Mouse (Mus musculus) heart, embryonic 14.5 days (tissue): ENCODE results near the gene Cpxm2. TPM values are rescaled to one million over a fixed set of nuclear protein-coding genes. Genes with fewer than 3 reads are reported as not detected.

Experiments
- ATAC-seq: fragments of 200-750 bp; cut with Nextera tagmentation; 2 replicates; pipeline ENCODE4 v1.8.0; 2017; ENCODE audit warnings: low read depth, moderate TSS enrichment; ENCODE audit not compliant: insufficient number of reproducible peaks, insufficient read depth, low FRiP score
- H3K27ac ChIP-seq, 2 experiments: fragments of 200-500 bp in 1 of 2; fragments of 300-500 bp in 1 of 2; sonication (generic) in 1 of 2; replicated peaks in 1 of 2; 2 replicates each; pipeline ENCODE4 v1.5.1; 2012 to 2014; ENCODE audit warnings: low read depth in 2 of 2, low read length in 2 of 2, control low read depth in 1 of 2, mild to moderate bottlenecking in 1 of 2, mixed read lengths in 1 of 2; ENCODE audit not compliant: control insufficient read depth in 1 of 2, insufficient read depth in 1 of 2
- H3K27me3 ChIP-seq: fragments of 300-500 bp; sonication (generic); 2 replicates; pipeline ENCODE4 v1.6.1; 2014; ENCODE audit warnings: mild to moderate bottlenecking, low read length, control low read depth; ENCODE audit not compliant: control insufficient read depth, insufficient read depth
- H3K36me3 ChIP-seq: fragments of 300-500 bp; sonication (generic); 2 replicates; pipeline ENCODE4 v1.6.1; 2014; ENCODE audit warnings: mild to moderate bottlenecking, control low read depth, low read length, mixed read lengths; ENCODE audit not compliant: control insufficient read depth, insufficient read depth
- H3K4me1 ChIP-seq, 2 experiments: fragments of 200-500 bp in 1 of 2; fragments of 300-500 bp in 1 of 2; sonication (generic) in 1 of 2; 2 replicates each; pipeline ENCODE4 v1.6.1; 2012 to 2014; ENCODE audit warnings: low read length in 2 of 2, control low read depth in 1 of 2, mixed read lengths in 1 of 2; ENCODE audit not compliant: control insufficient read depth in 2 of 2, insufficient read depth in 2 of 2
- H3K4me2 ChIP-seq: fragments of 300-500 bp; sonication (generic); 2 replicates; pipeline ENCODE4 v1.6.1; 2014; ENCODE audit warnings: mild to moderate bottlenecking, low read length
- H3K4me3 ChIP-seq, 2 experiments: fragments of 200-500 bp in 1 of 2; fragments of 300-500 bp in 1 of 2; sonication (generic) in 1 of 2; 2 replicates each; pipeline ENCODE4 v1.5.1; 2012 to 2014; ENCODE audit warnings: low read length in 2 of 2, mild to moderate bottlenecking in 2 of 2, control low read depth in 1 of 2, low read depth in 1 of 2, moderate library complexity in 1 of 2; ENCODE audit not compliant: control insufficient read depth in 1 of 2, insufficient read depth in 1 of 2
- H3K9ac ChIP-seq: fragments of 300-500 bp; sonication (generic); 2 replicates; pipeline ENCODE4 v1.6.1; 2014; ENCODE audit warnings: mild to moderate bottlenecking, low read length
- H3K9me3 ChIP-seq: fragments of 300-500 bp; sonication (generic); 2 replicates; pipeline ENCODE4 v1.6.1; 2016; ENCODE audit warnings: low read length, control low read depth; ENCODE audit not compliant: control insufficient read depth
- WGBS: fragments of 180-500 bp; shearing (Covaris S2); extraction: QIAGEN DNeasy Blood & Tissue Kit; methylation state at CpG from one replicate; pipeline ENCODE4 v1.1.7; 2014; 5-methylcytosine and 5-hydroxymethylcytosine counted together
- polyA plus RNA-seq: library from polyadenylated mRNA; unstranded; fragments of >200 nt; fragmentation: Nextera tagmentation; extraction: Ambion mirVana; gene quantifications from 2 replicates; pipeline ENCODE4 v1.2.1, GENCODE M21; 2014

The Cpxm2 gene
- polyA plus RNA-seq, 1 experiment from 2014 or later: 0.50 TPM

DNA sequence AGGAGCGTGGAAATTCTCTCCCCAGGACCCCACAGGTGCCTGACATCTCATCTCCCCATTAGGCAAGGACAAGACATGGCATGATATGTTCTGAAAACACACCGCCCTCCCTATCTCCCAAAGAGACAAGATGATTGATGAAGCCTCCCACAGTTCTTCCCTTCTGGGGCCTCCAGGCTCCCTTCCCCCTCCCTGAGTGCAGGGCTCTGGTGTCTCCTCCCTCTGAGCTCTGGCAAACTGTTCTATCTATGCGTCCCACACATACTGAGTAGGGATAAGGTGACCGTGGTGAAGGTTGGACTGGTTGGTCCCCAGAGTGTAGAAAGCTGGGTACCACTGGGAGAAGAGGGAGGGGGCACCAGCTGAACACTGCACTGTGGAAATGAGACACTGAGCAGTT is 56.1 kb downstream of the Cpxm2 start:
- ATAC-seq: no peak
- Histone ChIP-seq H3K4me1 (no peaks in the 10 kb centered on the region), H3K36me3 (no peaks in the 10 kb centered on the region), H3K4me2 (no peak overlapping the region), H3K27me3 (no peaks in the 10 kb centered on the region), H3K9ac (no peak overlapping the region), H3K9me3 (no peaks in the 10 kb centered on the region), H3K27ac (no peak overlapping the region), H3K4me3 (no peak overlapping the region)
- WGBS: 24% methylated on average over 4 of the region's 4 CpGs

DNA sequence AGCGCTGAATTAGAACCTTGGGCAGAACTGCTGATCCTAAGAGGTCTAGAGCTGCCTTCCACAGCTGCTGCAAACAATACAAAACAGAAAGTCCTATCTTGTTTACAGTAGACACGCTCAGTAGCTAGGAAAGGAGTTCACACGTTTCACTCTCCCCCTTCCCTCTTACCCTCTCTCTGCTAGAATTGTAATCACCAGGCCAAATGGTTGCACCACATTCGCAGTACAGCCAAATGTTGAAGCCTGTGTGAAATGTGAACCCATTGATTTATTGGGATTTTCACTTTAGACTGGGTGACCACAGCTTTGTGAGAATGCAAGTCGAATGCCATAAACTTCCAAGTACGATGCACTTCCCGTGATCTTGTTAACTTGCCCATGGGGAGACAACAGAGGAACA is 59.9 kb downstream of the Cpxm2 start:
- 55% methylated on average over 7 of the region's 7 CpGs for WGBS
- ATAC-seq: no peak

DNA sequence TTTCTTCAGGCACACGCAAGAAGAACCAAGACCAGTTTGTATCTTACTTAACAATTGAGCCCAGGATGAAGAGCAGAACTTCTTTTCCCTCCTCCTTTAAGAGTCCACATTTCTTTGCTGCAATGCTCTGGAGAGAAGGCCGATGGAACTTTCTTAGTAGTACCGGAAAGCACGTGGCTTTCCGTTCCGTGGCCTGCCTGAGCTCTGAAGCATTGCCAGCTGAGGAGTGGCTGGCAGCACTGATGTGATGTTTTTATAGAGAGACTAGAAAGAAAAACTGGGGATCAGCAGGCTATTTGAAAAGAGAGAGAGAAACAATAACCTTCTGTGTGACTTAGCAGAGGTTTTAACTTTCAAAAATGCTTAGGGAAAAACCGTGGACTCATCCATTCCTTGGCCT is 63.0 kb downstream of the Cpxm2 start:
- Histone ChIP-seq H3K9me3 (no peaks in the 10 kb centered on the region), H3K9ac (no peak overlapping the region), H3K36me3 (no peaks in the 10 kb centered on the region), H3K4me3 (no peak overlapping the region), H3K4me2 (no peak overlapping the region), H3K27me3 (no peaks in the 10 kb centered on the region), H3K27ac (no peak overlapping the region), H3K4me1 (no peaks in the 10 kb centered on the region)
- ATAC-seq: no peak
- WGBS: 82% methylated on average over 7 of the region's 7 CpGs

More for the DNA sequence above, 59.9 kb downstream of the Cpxm2 start:
- no peak overlapping the region for H3K27ac ChIP-seq
- H3K27me3 ChIP-seq: no peaks in the 10 kb centered on the region
- H3K9ac ChIP-seq: no peak overlapping the region
- no peaks in the 10 kb centered on the region for H3K4me1 ChIP-seq
- no peaks in the 10 kb centered on the region for H3K36me3 ChIP-seq
- H3K4me3 ChIP-seq: no peak overlapping the region
- no peaks in the 10 kb centered on the region for H3K9me3 ChIP-seq
- no peak overlapping the region for H3K4me2 ChIP-seq

DNA sequence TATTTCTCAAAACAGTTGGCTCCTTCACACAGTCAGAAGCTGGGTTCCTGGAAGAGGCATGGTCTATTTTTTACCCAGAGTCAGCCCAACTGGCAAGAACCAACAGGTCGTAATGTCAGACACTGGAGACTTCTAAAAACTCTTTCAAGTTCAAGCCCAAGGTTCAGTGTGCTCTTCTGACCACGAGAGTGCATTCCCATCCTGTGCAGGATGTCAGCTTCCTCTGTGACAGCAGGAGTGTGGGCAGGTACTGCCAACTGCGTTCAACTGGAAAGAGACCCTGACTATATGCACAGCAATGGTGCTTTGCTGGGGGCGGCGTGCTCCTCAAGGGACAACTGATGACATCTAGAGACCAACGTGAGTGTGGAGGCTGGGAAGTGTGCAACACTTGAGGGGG is 65.9 kb downstream of the Cpxm2 start:
- no peaks in the 10 kb centered on the region for H3K9me3 ChIP-seq
- H3K4me3 ChIP-seq: no peak overlapping the region
- H3K27me3 ChIP-seq: no peaks in the 10 kb centered on the region
- H3K4me1 ChIP-seq: no peaks in the 10 kb centered on the region
- 61% methylated on average over 6 of the region's 6 CpGs for WGBS
- ATAC-seq: no peak
- no peak overlapping the region for H3K9ac ChIP-seq
- no peaks in the 10 kb centered on the region for H3K36me3 ChIP-seq
- H3K27ac ChIP-seq: no peak overlapping the region
- no peak overlapping the region for H3K4me2 ChIP-seq

DNA sequence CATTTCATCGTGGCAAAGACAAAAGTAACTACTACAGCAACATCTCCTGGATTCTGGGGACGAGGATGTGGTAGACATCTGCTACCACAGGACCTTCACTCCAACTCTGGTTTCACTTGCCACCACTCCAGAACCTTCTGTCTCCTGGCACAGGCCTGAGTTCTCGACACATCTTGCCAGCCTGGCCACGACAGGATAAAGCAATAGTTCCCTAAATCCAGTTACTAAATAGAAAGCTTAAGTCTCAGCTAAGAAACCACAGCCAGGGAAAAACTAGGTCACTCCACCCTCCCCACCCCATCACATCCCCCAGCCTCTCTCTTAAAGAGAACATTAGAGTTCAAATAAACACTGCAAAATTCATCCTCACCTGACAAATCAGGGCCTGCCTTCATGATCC is 66.4 kb downstream of the Cpxm2 start:
- ATAC-seq: no peak
- Histone ChIP-seq H3K36me3 (no peaks in the 10 kb centered on the region), H3K27me3 (no peaks in the 10 kb centered on the region), H3K4me1 (no peaks in the 10 kb centered on the region), H3K27ac (no peak overlapping the region), H3K9ac (no peak overlapping the region), H3K4me3 (no peak overlapping the region), H3K9me3 (no peaks in the 10 kb centered on the region), H3K4me2 (no peak overlapping the region)
- 72% methylated on average over 4 of the region's 4 CpGs for WGBS

DNA sequence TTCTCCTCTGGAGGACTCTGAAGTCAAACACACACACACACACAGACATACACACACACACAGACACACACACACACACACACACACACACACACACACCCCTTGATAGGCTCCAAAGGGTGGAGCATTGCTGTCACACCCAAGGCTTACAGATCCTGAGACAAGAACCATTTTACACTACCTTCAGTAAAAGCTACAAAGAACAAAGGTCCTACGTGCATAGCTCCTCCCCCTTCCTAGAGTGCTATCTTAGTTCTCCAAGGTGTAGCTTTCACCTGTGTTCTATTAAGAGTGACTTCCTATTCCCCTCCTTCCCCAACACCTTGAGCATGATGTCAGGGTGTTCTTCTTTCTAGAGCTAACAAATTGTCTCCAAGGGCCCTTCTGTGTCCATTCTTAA is 78.7 kb downstream of the Cpxm2 start:
- Histone ChIP-seq H3K27me3 (no peaks in the 10 kb centered on the region), H3K4me1 (no peaks in the 10 kb centered on the region), H3K4me3 (no peak overlapping the region), H3K9ac (no peak overlapping the region), H3K36me3 (no peaks in the 10 kb centered on the region), H3K27ac (no peak overlapping the region), H3K4me2 (no peak overlapping the region), H3K9me3 (no peaks in the 10 kb centered on the region)
- ATAC-seq: no peak
- 53% methylated on average over 1 of the region's 1 CpGs for WGBS

DNA sequence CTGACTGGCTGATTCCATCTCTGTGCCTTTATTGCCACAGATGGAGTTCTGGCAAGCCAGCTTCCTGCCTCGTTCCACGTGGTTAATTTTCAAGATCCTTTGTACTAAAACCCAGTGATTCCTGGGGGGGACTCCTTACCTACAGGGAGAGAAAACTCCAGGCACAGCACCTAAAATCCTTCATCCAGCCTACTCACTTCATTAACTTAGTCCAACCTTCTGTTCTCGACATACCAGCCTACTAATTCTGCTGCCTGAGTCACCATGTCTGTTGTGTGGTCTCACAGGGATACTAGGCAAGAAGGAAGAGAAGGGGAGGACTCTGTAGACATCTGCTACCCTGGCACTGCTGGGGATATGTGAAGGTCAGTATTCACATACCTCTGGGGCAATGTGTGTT is 80.0 kb downstream of the Cpxm2 start:
- 69% methylated on average over 3 of the region's 3 CpGs for WGBS
- H3K27ac ChIP-seq: no peak overlapping the region
- no peaks in the 10 kb centered on the region for H3K4me1 ChIP-seq
- no peaks in the 10 kb centered on the region for H3K36me3 ChIP-seq
- no peak for ATAC-seq
- H3K9me3 ChIP-seq: no peaks in the 10 kb centered on the region
- no peaks in the 10 kb centered on the region for H3K27me3 ChIP-seq
- no peak overlapping the region for H3K4me2 ChIP-seq
- no peak overlapping the region for H3K9ac ChIP-seq
- no peak overlapping the region for H3K4me3 ChIP-seq

DNA sequence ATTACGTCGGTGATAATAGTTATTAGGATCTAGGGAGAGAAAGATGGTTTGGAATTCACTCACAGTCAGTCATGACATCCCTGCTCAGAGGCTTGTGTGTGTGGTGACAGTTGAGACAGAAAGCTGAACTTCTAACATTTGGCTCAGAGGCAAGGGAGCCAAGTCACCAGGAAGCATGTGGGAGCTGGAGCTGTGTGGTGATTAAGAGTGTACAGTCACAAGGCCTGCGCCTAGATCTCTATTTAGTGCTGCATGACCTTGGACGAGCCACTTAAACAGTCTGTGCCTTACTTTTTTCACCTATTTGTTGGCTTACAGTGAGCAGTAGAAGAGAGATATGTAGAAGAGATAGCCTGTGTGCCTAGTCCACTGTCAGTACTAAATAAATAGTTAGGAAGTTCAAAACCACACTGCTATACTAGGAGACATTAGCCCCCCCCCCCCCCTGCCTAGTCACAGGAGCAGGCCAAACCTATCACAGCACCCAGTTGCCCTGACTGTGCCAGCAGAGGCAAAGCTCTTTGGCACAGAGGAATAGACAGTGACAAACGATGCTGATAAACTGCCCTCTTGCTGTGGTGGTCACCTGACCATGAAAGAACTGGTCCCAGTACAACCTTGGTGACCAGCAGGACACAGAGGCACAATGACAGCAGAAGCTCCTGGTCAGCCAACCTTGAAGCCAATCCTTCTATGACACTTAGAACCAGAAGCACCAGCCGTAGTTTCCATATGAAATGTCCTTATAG is 83.5 kb downstream of the Cpxm2 start:
- 77% methylated on average over 6 of the region's 6 CpGs for WGBS
- no peak overlapping the region for H3K27ac ChIP-seq
- no peaks in the 10 kb centered on the region for H3K27me3 ChIP-seq
- no peak for ATAC-seq
- no peak overlapping the region for H3K9ac ChIP-seq
- no peak overlapping the region for H3K4me3 ChIP-seq
- H3K9me3 ChIP-seq: no peaks in the 10 kb centered on the region
- H3K4me2 ChIP-seq: no peak overlapping the region
- H3K4me1 ChIP-seq: no peaks in the 10 kb centered on the region
- no peaks in the 10 kb centered on the region for H3K36me3 ChIP-seq
